Mouse (Mus musculus) intestine, embryonic 16.5 days (tissue): ENCODE measurements around the gene Rbpjl. TPM values are rescaled to one million over a fixed set of nuclear protein-coding genes. Genes with fewer than 3 reads are reported as not detected.
A peak's percentile ranks its signal among the peaks of the same experiment; 100 is the strongest.

Experiments
- ATAC-seq: fragments of 200-750 bp; cut with Nextera tagmentation; 2 replicates; pipeline ENCODE4 v1.8.0; 2017; ENCODE audit warnings: moderate TSS enrichment, moderate library complexity
- H3K27ac ChIP-seq: fragments of 300-500 bp; sonication (generic); 2 replicates; pipeline ENCODE4 v1.5.1; 2014; ENCODE audit warnings: mild to moderate bottlenecking, low read length
- H3K27me3 ChIP-seq: fragments of 300-500 bp; sonication (generic); replicated peaks from 2 replicates; pipeline ENCODE4 v1.6.1; 2014; ENCODE audit warnings: low read length, control low read depth, mixed read lengths; ENCODE audit not compliant: control insufficient read depth, insufficient read depth
- H3K36me3 ChIP-seq: fragments of 300-500 bp; sonication (generic); 2 replicates; pipeline ENCODE4 v1.6.1; 2014; ENCODE audit warnings: low read length, control low read depth; ENCODE audit not compliant: control insufficient read depth, insufficient read depth
- H3K4me1 ChIP-seq: fragments of 300-500 bp; sonication (generic); 2 replicates; pipeline ENCODE4 v1.6.1; 2014; ENCODE audit warnings: low read length, control low read depth, mixed read lengths; ENCODE audit not compliant: control insufficient read depth, insufficient read depth
- H3K4me2 ChIP-seq: fragments of 300-500 bp; sonication (generic); 2 replicates; pipeline ENCODE4 v1.6.1; 2014; ENCODE audit warnings: low read depth, low read length, control low read depth
- H3K4me3 ChIP-seq: fragments of 300-500 bp; sonication (generic); 2 replicates; pipeline ENCODE4 v1.5.1; 2014; ENCODE audit warnings: mild to moderate bottlenecking, low read length
- H3K9ac ChIP-seq: fragments of 300-500 bp; sonication (generic); 2 replicates; pipeline ENCODE4 v1.6.1; 2014; ENCODE audit warnings: low read depth, low read length
- H3K9me3 ChIP-seq: fragments of 300-500 bp; sonication (generic); 2 replicates; pipeline ENCODE4 v1.6.1; 2016; ENCODE audit warnings: low read length, control low read depth; ENCODE audit not compliant: control insufficient read depth
- WGBS: fragments of 180-500 bp; shearing (Covaris S2); extraction: QIAGEN DNeasy Blood & Tissue Kit; methylation state at CpG from one replicate; pipeline ENCODE4 v1.1.7; 2014; 5-methylcytosine and 5-hydroxymethylcytosine counted together
- polyA plus RNA-seq: library from polyadenylated mRNA; unstranded; fragments of >200 nt; fragmentation: Nextera tagmentation; extraction: Ambion mirVana; gene quantifications from 2 replicates; pipeline ENCODE4 v1.2.1, GENCODE M21; 2015

Rbpjl gene
- polyA plus RNA-seq, 1 experiment from 2014 or later, result 25.1 TPM

DNA sequence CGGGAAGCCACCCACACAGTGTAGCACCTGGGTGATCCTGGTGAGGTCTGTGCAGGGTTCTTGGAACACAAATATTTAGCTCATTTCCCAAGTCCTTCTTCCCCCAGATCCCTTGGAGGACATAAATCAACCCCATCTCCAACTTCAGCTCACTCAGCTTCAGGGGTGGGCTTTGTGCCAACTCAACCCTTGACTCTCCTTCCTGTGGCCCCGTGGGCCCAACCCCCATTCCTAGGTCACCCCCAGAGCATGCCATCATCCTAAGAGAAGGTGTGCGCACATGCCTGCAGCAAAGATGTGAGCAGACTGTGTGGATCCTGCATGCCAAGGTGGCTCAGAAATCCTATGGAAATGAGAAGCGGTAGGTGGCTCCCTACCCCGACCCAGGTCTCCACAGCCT lies 2.6 kb downstream of the Rbpjl start:
- no peak for ATAC-seq
- 41% methylated on average over 5 of the region's 5 CpGs for WGBS

DNA sequence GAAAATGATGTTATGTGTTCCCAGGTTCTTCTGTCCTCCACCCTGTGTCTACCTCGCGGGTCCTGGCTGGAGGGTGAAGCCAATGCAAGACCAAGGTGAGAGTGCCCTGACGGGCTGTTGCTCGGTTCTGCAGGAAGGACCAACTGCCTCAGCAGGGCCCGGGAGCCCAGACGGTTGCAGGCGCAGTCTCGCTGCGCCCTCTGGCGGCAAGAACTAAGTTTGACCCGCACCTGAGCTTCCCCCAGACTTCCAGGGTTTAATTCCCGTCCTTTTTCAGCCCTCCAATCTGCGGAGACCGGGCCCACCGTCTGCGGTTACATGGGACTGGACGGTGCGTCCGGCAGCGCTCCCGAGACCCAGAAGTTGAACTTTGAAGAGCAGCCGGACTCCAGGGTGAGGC lies 4.8 kb downstream of the Rbpjl start:
- peaks cover 25% of the 10 kb centered on the region for H3K27me3 ChIP-seq
- no peak overlapping the region for H3K27ac ChIP-seq
- H3K36me3 ChIP-seq, result no peaks in the 10 kb centered on the region
- H3K4me2 ChIP-seq, result peak overlapping the region; percentile 31; the same call in 1 of the 2 replicates
- H3K4me3 ChIP-seq, result 0 out of 2 replicates have a peak overlapping the region, but pooled peaks have one; percentile 8
- H3K9ac ChIP-seq, result no peak overlapping the region
- WGBS, result 1% methylated on average over 22 of the region's 22 CpGs
- H3K9me3 ChIP-seq, result no peaks in the 10 kb centered on the region
- ATAC-seq, result peak; percentile 17; the same call in 1 of the 2 replicates
- peaks cover 24% of the 10 kb centered on the region for H3K4me1 ChIP-seq

More for the DNA sequence above, 2.6 kb downstream of the Rbpjl start:
- Histone ChIP-seq H3K4me1 (peaks cover 28% of the 10 kb centered on the region), H3K9ac (no peak overlapping the region), H3K27me3 (peaks cover 39% of the 10 kb centered on the region), H3K4me3 (no peak overlapping the region), H3K36me3 (no peaks in the 10 kb centered on the region), H3K4me2 (peak overlapping the region; percentile 75; the same call in 1 of the 2 replicates), H3K9me3 (no peaks in the 10 kb centered on the region), H3K27ac (no peak overlapping the region)

DNA sequence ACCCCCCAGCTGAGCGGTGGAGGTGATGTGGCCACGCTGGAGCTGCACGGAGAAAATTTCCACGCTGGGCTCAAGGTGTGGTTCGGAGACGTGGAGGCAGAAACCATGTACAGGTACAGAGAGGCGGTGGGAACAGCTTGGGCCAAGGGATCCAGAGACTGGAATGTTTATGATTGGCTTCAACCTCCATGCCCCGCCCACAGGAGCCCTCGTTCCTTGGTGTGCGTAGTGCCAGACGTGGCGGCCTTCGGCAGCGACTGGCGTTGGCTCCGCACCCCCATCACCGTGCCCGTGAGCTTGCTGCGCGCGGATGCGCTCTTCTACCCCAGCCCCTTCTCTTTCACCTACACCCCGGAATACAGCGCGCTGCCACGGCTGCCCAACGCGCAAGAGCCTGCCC lies 11.2 kb downstream of the Rbpjl start:
- Histone ChIP-seq H3K9me3 (no peaks in the 10 kb centered on the region), H3K4me2 (peak overlapping the region; percentile 44), H3K4me1 (peaks cover 4% of the 10 kb centered on the region), H3K36me3 (no peaks in the 10 kb centered on the region), H3K27me3 (no peaks in the 10 kb centered on the region), H3K27ac (no peak overlapping the region), H3K4me3 (peak overlapping the region; percentile 28), H3K9ac (peak overlapping the region; percentile 45; the same call in 1 of the 2 replicates)
- peak; percentile 51 for ATAC-seq
- 27% methylated on average over 28 of the region's 28 CpGs for WGBS

DNA sequence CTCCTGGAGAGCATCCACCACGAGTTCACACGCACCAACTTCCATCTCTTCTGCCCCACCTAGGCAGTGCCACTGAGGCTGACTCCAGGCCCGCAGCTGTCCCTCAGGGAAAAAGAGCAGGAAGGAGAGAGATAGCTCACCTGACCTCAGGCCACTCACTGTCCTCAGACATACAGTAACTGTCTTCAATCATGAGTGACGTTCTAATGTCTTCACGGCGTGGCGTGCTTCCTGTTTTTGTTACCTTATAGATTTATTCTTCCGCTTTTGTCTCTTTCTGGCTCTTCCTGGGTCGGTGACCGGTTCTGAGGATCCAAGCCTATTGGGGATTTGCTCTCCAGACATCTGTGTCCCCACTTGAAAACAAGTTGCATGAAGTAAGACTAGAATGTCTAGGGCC lies 11.6 kb downstream of the Rbpjl start:
- H3K9me3 ChIP-seq, result no peaks in the 10 kb centered on the region
- no peaks in the 10 kb centered on the region for H3K36me3 ChIP-seq
- ATAC-seq, result no peak
- peaks cover 4% of the 10 kb centered on the region for H3K4me1 ChIP-seq
- WGBS, result 65% methylated on average over 10 of the region's 10 CpGs
- H3K9ac ChIP-seq, result peak overlapping the region; percentile 45; the same call in 1 of the 2 replicates
- H3K4me2 ChIP-seq, result peak overlapping the region; percentile 44
- no peak overlapping the region for H3K27ac ChIP-seq
- no peaks in the 10 kb centered on the region for H3K27me3 ChIP-seq
- peak overlapping the region; percentile 28 for H3K4me3 ChIP-seq

DNA sequence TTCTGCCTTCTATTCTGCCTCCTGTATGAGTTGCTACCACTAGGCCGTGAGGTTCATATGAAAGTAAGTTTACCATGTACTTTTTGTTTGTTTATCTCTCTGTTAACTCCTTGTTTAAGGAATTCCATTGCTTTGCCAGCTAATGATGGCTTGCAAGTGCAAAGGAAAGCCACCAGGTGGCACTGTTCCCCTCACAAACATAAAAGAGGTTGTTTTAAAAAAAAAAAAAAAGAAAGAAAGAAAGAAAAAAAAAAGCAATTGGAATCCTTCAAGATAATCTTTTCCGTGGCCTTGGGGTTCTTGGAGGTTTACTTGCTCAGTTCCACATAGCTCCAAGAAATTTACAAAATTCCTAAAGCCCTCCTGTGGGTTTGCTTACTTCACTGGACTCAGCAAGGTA lies 14.3 kb downstream of the Rbpjl start:
- H3K4me3 ChIP-seq, result no peak overlapping the region
- no peak overlapping the region for H3K27ac ChIP-seq
- no peaks in the 10 kb centered on the region for H3K27me3 ChIP-seq
- H3K9ac ChIP-seq, result no peak overlapping the region
- peaks cover 4% of the 10 kb centered on the region for H3K4me1 ChIP-seq
- ATAC-seq, result no peak
- no peak overlapping the region for H3K4me2 ChIP-seq
- WGBS, result 0% methylated on average over 2 of the region's 2 CpGs
- no peaks in the 10 kb centered on the region for H3K9me3 ChIP-seq
- no peaks in the 10 kb centered on the region for H3K36me3 ChIP-seq

DNA sequence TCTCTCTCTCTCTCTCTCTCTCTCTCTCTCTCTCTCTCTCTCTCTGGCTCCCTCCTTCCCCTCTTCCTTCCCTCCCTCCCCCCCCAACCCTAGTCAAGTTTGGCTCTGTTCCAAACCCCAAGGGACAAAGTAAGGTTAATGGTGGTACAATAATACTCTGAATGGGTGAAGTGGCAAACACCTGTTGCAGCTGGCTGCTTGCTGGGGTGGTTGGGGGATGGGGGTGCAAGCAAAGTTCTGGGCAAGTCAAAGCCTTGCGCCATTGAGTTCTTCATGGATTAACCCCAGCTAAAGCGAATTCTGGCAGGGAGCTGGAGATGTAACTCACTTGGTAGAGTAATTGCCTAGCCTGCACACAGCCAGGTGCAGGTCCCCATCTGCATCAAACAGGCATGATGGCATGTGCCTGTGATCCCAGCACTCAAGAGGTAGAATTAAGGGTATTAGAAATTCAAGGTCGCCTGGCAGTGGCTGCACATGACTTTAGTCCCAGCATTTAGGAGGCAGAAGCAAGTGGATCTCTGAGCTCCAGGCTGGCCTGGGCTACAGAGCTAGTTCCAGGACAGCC lies 15.5 kb downstream of the Rbpjl start:
- Histone ChIP-seq H3K4me3 (no peak overlapping the region), H3K36me3 (no peaks in the 10 kb centered on the region), H3K4me2 (no peak overlapping the region), H3K9ac (no peak overlapping the region), H3K27ac (peak overlapping the region; percentile 23; the same call in 1 of the 2 replicates), H3K27me3 (no peaks in the 10 kb centered on the region), H3K9me3 (no peaks in the 10 kb centered on the region), H3K4me1 (peaks cover 4% of the 10 kb centered on the region)
- whole genome bisulfite sequencing, result 40% methylated on average over 3 of the region's 3 CpGs
- no peak for ATAC-seq

DNA sequence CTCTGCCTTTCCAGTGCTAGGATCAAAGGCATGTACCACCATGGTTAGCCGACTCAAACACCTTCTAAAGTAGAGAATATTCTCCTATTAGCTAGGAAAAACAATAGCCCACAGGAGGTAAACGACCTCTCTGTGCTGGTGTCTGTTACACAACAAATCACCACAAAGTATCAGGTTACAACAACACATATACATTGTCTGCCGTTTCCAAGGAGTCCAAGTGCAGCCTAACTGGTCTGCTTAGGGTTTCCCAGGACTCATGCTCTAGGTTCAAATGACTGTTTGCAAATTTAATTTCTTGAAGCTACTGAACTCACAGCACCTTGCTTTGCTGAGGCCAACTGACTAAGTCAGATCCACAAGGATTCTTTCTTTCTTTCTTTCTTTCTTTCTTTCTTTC lies 16.5 kb downstream of the Rbpjl start:
- peaks cover 8% of the 10 kb centered on the region for H3K36me3 ChIP-seq
- H3K4me1 ChIP-seq, result peaks cover 4% of the 10 kb centered on the region
- no peak overlapping the region for H3K4me2 ChIP-seq
- no peak overlapping the region for H3K27ac ChIP-seq
- no peak overlapping the region for H3K4me3 ChIP-seq
- H3K9me3 ChIP-seq, result no peaks in the 10 kb centered on the region
- no peak overlapping the region for H3K9ac ChIP-seq
- WGBS, result 19% methylated on average over 3 of the region's 3 CpGs
- no peak for ATAC-seq
- no peaks in the 10 kb centered on the region for H3K27me3 ChIP-seq

DNA sequence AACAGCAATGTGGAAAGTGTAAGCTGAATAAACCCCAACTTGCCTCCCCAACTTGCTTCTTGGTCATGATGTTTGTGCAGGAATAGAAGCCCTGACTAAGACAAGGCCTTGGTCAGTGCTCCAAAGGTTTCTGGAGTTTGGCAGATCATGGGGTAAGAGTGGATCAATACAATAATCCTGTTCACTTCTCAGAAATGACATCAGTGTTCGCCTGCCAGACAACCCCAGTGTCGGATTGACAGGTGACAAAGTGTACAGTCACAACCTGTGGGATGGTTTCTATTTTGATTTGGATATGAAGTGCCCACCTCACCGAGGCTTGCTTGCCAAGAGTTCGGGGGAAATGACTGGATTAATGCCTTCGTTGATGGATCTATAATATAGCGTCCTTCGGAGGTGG lies 18.4 kb downstream of the Rbpjl start:
- no peak overlapping the region for H3K27ac ChIP-seq
- peaks cover 9% of the 10 kb centered on the region for H3K36me3 ChIP-seq
- ATAC-seq, result no peak

DNA sequence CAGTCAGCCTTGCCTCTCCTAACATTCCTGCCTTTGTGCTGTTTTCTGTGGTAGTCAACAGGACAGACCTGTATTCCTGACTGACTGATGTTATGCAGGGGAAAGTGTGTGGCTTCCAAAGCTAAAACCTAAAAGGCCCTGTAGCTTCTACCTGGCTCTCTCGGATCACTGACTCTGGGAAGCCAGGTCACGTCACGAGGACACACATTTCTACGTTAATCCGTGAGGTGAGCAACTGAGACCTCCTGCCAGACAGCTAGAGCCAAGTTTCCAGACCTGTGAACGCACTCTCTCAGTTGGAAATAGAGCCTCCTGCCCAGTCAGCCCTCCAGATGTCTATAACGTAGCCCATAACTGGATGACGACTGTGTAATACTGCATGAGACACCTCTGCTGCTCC lies 19.0 kb downstream of the Rbpjl start:
- Histone ChIP-seq H3K36me3 (peaks cover 12% of the 10 kb centered on the region), H3K27ac (no peak overlapping the region), H3K4me1 (peaks cover 4% of the 10 kb centered on the region), H3K9me3 (no peaks in the 10 kb centered on the region), H3K9ac (no peak overlapping the region), H3K4me2 (no peak overlapping the region), H3K27me3 (no peaks in the 10 kb centered on the region), H3K4me3 (no peak overlapping the region)
- no peak for ATAC-seq
- 86% methylated on average over 8 of the region's 8 CpGs for WGBS

More for the DNA sequence above, 18.4 kb downstream of the Rbpjl start:
- H3K27me3 ChIP-seq, result no peaks in the 10 kb centered on the region
- WGBS, result 87% methylated on average over 7 of the region's 7 CpGs
- H3K9ac ChIP-seq, result no peak overlapping the region
- no peaks in the 10 kb centered on the region for H3K9me3 ChIP-seq
- H3K4me1 ChIP-seq, result peaks cover 4% of the 10 kb centered on the region
- H3K4me2 ChIP-seq, result no peak overlapping the region
- H3K4me3 ChIP-seq, result no peak overlapping the region
